ENCODE assay signal across 39 mouse cellular contexts in genomic region chr1:82771022-82771586, GRCm38 (mm10). TPM values are rescaled to one million over a fixed set of nuclear protein-coding genes. Genes with fewer than 3 reads are reported as not detected.
DNase-seq lines count a peak whose midpoint lies in the region; ATAC-seq and TF ChIP-seq lines count a peak whose summit lies in the region.
"Had no signal": no experiment of that assay in that cellular context is flagged by ENCODE, and none has a peak within 500 bp of the region (broad histone marks: within the 10 kb centered on the region; RNA-seq: fewer than 3 reads in every experiment).

Gm47791 (minus strand) TSS chr1:82771243.

- no peak for ATAC-seq in heart, embryonic 12.5 days (ENCODE audit: insufficient number of reproducible peaks, low FRiP score)
- 0 out of 2 replicates have a peak, but pooled peaks have one; percentile 23 for ATAC-seq in lung, postnatal 0 days
- ATAC-seq: activated CD4-positive, CD25-positive, alpha-beta regulatory T cell, adult 4 months; forebrain, postnatal 0 days; hindbrain, postnatal 0 days; intestine, embryonic 15.5 days; midbrain, embryonic 16.5 days had no signal

- WGBS in heart, embryonic 12.5 days = 77% methylated on average over 15 of the region's 15 CpGs
- 80% methylated on average over 15 of the region's 15 CpGs for WGBS in lung, postnatal 0 days
- 91% methylated on average over 14 of the region's 15 CpGs for WGBS in forebrain, embryonic 10.5 days

- peak; percentile 63 for DNase-seq in heart, adult 11 months
- DNase-seq in lung, postnatal 0 days (ENCODE audit: low spot score) = peak; percentile 41
- DNase-seq in lung, adult 18-20 months = no peak
- peak; percentile 53 for DNase-seq in MEL-GATA-1-ER (ENCODE audit: extremely low read depth, low read depth)
- DNase-seq in testis, postnatal 14 days (ENCODE audit: low spot score) = peak; percentile 9
- DNase-seq in left cerebral cortex, postnatal 4 days = no peak
- DNase-seq in forebrain, embryonic 10.5 days (ENCODE audit: extremely low spot score, low spot score) = no peak
- DNase-seq: adrenal gland, postnatal 10 days; cerebellum, adult 11-12 months; cerebellum, postnatal 10 days; forebrain, postnatal 0 days; heart, postnatal 14 days; kidney, adult 2 months; kidney, postnatal 4 days; lung, adult 2 months; right cerebral cortex, adult 18-20 months; spleen, adult 18-20 months had no signal

- H3K9me3 ChIP-seq in heart, embryonic 12.5 days (replicated peaks) = no peaks in the 10 kb centered on the region
- H3K9me3 ChIP-seq in lung, postnatal 0 days (ENCODE audit: low read length) = 0 out of 2 replicates have a peak, but pooled peaks cover 3% of the 10 kb centered on the region
- no peaks in the 10 kb centered on the region for H3K9me3 ChIP-seq in forebrain, embryonic 10.5 days
- H3K9me3 ChIP-seq: forebrain, embryonic 12.5 days; intestine, embryonic 15.5 days; neural tube, embryonic 12.5 days had no signal

- no peak for TF ChIP-seq CTCF in lung, postnatal 0 days (IDR thresholded peaks at IDR 0.05)

- no peak within 1 kb of the TSS for H3K9ac ChIP-seq in heart, embryonic 12.5 days
- H3K9ac ChIP-seq in lung, postnatal 0 days (replicated peaks; ENCODE audit: low read depth) = no peak within 1 kb of the TSS
- H3K9ac ChIP-seq: forebrain, embryonic 12.5 days; forebrain, postnatal 0 days; intestine, embryonic 15.5 days; neural tube, embryonic 12.5 days had no signal

- H3K36me3 ChIP-seq in heart, embryonic 12.5 days = no peaks in the 10 kb centered on the region
- no peaks in the 10 kb centered on the region for H3K36me3 ChIP-seq in lung, postnatal 0 days (ENCODE audit: insufficient read depth, low read length)
- no peaks in the 10 kb centered on the region; the same call in 1 of the 2 replicates for H3K36me3 ChIP-seq in forebrain, embryonic 10.5 days (replicated peaks)
- H3K36me3 ChIP-seq: forebrain, embryonic 12.5 days; intestine, embryonic 15.5 days; neural tube, embryonic 12.5 days had no signal

- no peak within 1 kb of the TSS for H3K4me3 ChIP-seq in heart, embryonic 12.5 days
- no peak within 1 kb of the TSS for H3K4me3 ChIP-seq in lung, postnatal 0 days (ENCODE audit: low read depth, low read length)
- H3K4me3 ChIP-seq in forebrain, embryonic 10.5 days = no peak within 1 kb of the TSS
- H3K4me3 ChIP-seq: erythroblast, embryonic 14.5 days; forebrain, embryonic 12.5 days; intestine, embryonic 15.5 days; neural tube, embryonic 12.5 days had no signal

- intact Hi-C loops in left cerebral cortex, postnatal 4 days (cut with DNase I) = no loop called here

- no peak within 1 kb of the TSS for H3K27ac ChIP-seq in heart, embryonic 12.5 days (ENCODE audit: poor library complexity, severe bottlenecking)
- H3K27ac ChIP-seq in lung, postnatal 0 days (ENCODE audit: low read length) = no peak within 1 kb of the TSS
- H3K27ac ChIP-seq in forebrain, embryonic 10.5 days = no peak within 1 kb of the TSS
- H3K27ac ChIP-seq: forebrain, embryonic 12.5 days; hindbrain, postnatal 0 days; intestine, embryonic 15.5 days; kidney, postnatal 0 days; neural tube, embryonic 12.5 days; stomach, postnatal 0 days had no signal

- no peak within 1 kb of the TSS for H3K4me2 ChIP-seq in heart, embryonic 12.5 days
- H3K4me2 ChIP-seq in lung, postnatal 0 days (replicated peaks; ENCODE audit: low read depth, low read length) = no peak within 1 kb of the TSS
- H3K4me2 ChIP-seq: forebrain, embryonic 12.5 days; intestine, embryonic 15.5 days; midbrain, embryonic 11.5 days; neural tube, embryonic 12.5 days had no signal

- no peak for TF ChIP-seq EP300 in lung, postnatal 0 days (IDR thresholded peaks at IDR 0.05)

- no peaks in the 10 kb centered on the region for H3K27me3 ChIP-seq in heart, embryonic 12.5 days (replicated peaks)
- H3K27me3 ChIP-seq in lung, postnatal 0 days (replicated peaks; ENCODE audit: insufficient read depth, low read length) = no peaks in the 10 kb centered on the region
- H3K27me3 ChIP-seq in forebrain, embryonic 10.5 days (ENCODE audit: poor library complexity, severe bottlenecking) = no peaks in the 10 kb centered on the region
- H3K27me3 ChIP-seq: forebrain, embryonic 12.5 days; intestine, embryonic 15.5 days; neural tube, embryonic 12.5 days had no signal

- H3K4me1 ChIP-seq in heart, embryonic 12.5 days (replicated peaks) = peaks cover 5% of the 10 kb centered on the region
- no peaks in the 10 kb centered on the region for H3K4me1 ChIP-seq in lung, postnatal 0 days (ENCODE audit: insufficient read depth, low read depth, low read length)
- no peaks in the 10 kb centered on the region for H3K4me1 ChIP-seq in forebrain, embryonic 10.5 days
- H3K4me1 ChIP-seq: forebrain, embryonic 12.5 days; intestine, embryonic 15.5 days; neural tube, embryonic 12.5 days had no signal

RNA-seq across cellular contexts. Expression of gene Gm47791, which starts in this region (rescaled TPM):
- polyA plus RNA-seq in heart, embryonic 12.5 days (2016; fragmentation: Nextera tagmentation; extraction: Ambion mirVana) = not detected in 2 replicates
- not detected in 2 replicates for polyA plus RNA-seq in lung, postnatal 0 days (2015; fragmentation: Nextera tagmentation; extraction: Ambion mirVana)
- total RNA-seq in left cerebral cortex, postnatal 4 days (2021) = not detected
- polyA plus RNA-seq in forebrain, embryonic 10.5 days (2016; fragmentation: Nextera tagmentation; extraction: Ambion mirVana) = not detected in 2 replicates
- total RNA-seq: adrenal gland, postnatal 10 days; common myeloid progenitor, adult 5-6 weeks; forebrain, postnatal 0 days; gastrocnemius, adult 8-10 months; gastrocnemius, postnatal 4 days; heart, adult 8-10 months; heart, postnatal 14 days; hindbrain, postnatal 0 days; left cerebral cortex, postnatal 10 days; liver, adult 2 months; megakaryocyte, adult 5-6 weeks had no signal
- polyA plus RNA-seq: activated CD4-positive, CD25-positive, alpha-beta regulatory T cell, adult 4 months; embryonic facial prominence, embryonic 14.5 days; erythroblast, embryonic 14.5 days; forebrain, embryonic 12.5 days; forebrain, postnatal 0 days; heart, embryonic 14.5 days; hindbrain, embryonic 11.5 days; hindbrain, postnatal 0 days; intestine, embryonic 15.5 days; kidney, adult 2 months; kidney, postnatal 0 days; limb, embryonic 11.5 days; liver, adult 2 months; lung, adult 2 months; midbrain, embryonic 11.5 days; midbrain, embryonic 16.5 days; neural tube, embryonic 12.5 days; stomach, postnatal 0 days had no signal

Comparison
In these comparisons a context has a peak if more than half of its experiments do, and no peak if none do; other contexts are left out.
1. Peak in DNase-seq and ATAC-seq in lung, postnatal 0 days; RNA of the gene not detected or under 1 TPM.
2. DNase-seq: peak in heart, adult 11 months (single experiment), MEL-GATA-1-ER (single experiment) and testis, postnatal 14 days (single experiment); none in lung, adult 18-20 months (0 of 2), left cerebral cortex, postnatal 4 days (single experiment) and forebrain, embryonic 10.5 days (single experiment).